Mouse (Mus musculus): Measurements from ENCODE around the gene Chmp4b. TPM values are rescaled to one million over a fixed set of nuclear protein-coding genes. Genes with fewer than 3 reads are reported as not detected.

The Chmp4b gene
- polyA plus RNA-seq, 1 experiment from 2014 or later: 23.2 TPM

- peaks cover 15% of the 10 kb centered on the region for H3K4me1 ChIP-seq (replicated peaks; ENCODE audit: control insufficient read depth, insufficient read depth, low read length)
- no peaks in the 10 kb centered on the region for H3K27me3 ChIP-seq (ENCODE audit: control insufficient read depth, insufficient read depth, low read length)
- H3K4me3 ChIP-seq (replicated peaks; ENCODE audit: low read length): no peak overlapping the region
- no peak overlapping the region for H3K27ac ChIP-seq
- no peaks in the 10 kb centered on the region for H3K9me3 ChIP-seq (ENCODE audit: control insufficient read depth, low read length)
- H3K4me2 ChIP-seq (replicated peaks): no peak overlapping the region
- H3K9ac ChIP-seq: no peak overlapping the region
- WGBS: 93% methylated on average over 5 of the region's 5 CpGs
- H3K36me3 ChIP-seq (replicated peaks; ENCODE audit: control insufficient read depth, insufficient read depth): peaks cover 9% of the 10 kb centered on the region; the same call in 1 of the 2 replicates
- no peak for ATAC-seq (ENCODE audit: low FRiP score)
- DNase-seq (ENCODE audit: low spot score): no peak
Measured at GRCm38 (mm10) chr2:154615674-154616073, 35.8 kb upstream of the Chmp4b start.

DNA sequence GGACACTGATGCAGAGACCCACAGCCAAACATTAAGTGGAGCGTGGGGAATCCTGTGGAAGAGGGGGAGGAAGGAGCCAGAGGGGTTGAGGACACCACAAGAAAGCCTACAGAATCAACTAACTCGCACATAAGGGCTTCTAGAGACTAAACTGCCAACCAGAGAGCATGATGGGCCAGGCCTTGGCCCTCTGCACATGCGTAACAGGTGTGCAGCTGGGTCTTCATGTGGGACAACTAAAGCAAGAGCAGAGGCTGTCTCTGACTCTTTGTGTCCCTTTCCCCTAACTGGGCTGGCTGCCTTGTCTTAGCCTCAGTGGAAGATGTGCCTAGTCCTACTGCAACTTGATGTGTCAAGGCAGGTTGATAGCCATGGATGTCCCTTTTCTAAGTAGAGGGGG, 34.4 kb upstream of the Chmp4b start:
- Histone ChIP-seq H3K4me1 (replicated peaks; ENCODE audit: control insufficient read depth, insufficient read depth, low read length) (peaks cover 15% of the 10 kb centered on the region), H3K9ac (no peak overlapping the region), H3K36me3 (replicated peaks; ENCODE audit: control insufficient read depth, insufficient read depth) (peaks cover 9% of the 10 kb centered on the region), H3K9me3 (ENCODE audit: control insufficient read depth, low read length) (no peaks in the 10 kb centered on the region), H3K27me3 (ENCODE audit: control insufficient read depth, insufficient read depth, low read length) (no peaks in the 10 kb centered on the region), H3K4me3 (replicated peaks; ENCODE audit: low read length) (no peak overlapping the region), H3K4me2 (replicated peaks) (no peak overlapping the region), H3K27ac (no peak overlapping the region)
- no peak for ATAC-seq (ENCODE audit: low FRiP score)
- no peak for DNase-seq (ENCODE audit: low spot score)
- 89% methylated on average over 3 of the region's 3 CpGs for WGBS

GRCm38 (mm10) chr2:154621684-154622083, 29.8 kb upstream of the Chmp4b start:
- Histone ChIP-seq H3K4me3 (replicated peaks; ENCODE audit: low read length) (no peak overlapping the region), H3K9me3 (ENCODE audit: control insufficient read depth, low read length) (0 out of 2 replicates have a peak, but pooled peaks cover 3% of the 10 kb centered on the region), H3K36me3 (replicated peaks; ENCODE audit: control insufficient read depth, insufficient read depth) (peaks cover 53% of the 10 kb centered on the region), H3K27ac (no peak overlapping the region), H3K27me3 (ENCODE audit: control insufficient read depth, insufficient read depth, low read length) (no peaks in the 10 kb centered on the region), H3K9ac (no peak overlapping the region), H3K4me2 (replicated peaks) (no peak overlapping the region), H3K4me1 (replicated peaks; ENCODE audit: control insufficient read depth, insufficient read depth, low read length) (no peaks in the 10 kb centered on the region)
- ATAC-seq (ENCODE audit: low FRiP score) (no peak), DNase-seq (ENCODE audit: low spot score) (no peak)
- 90% methylated on average over 5 of the region's 5 CpGs for WGBS

GRCm38 (mm10) chr2:154624137-154624536, 27.4 kb upstream of the Chmp4b start:
- no peak overlapping the region for H3K4me3 ChIP-seq (replicated peaks; ENCODE audit: low read length)
- H3K4me1 ChIP-seq (replicated peaks; ENCODE audit: control insufficient read depth, insufficient read depth, low read length): no peaks in the 10 kb centered on the region
- no peaks in the 10 kb centered on the region for H3K27me3 ChIP-seq (ENCODE audit: control insufficient read depth, insufficient read depth, low read length)
- 0 out of 2 replicates have a peak, but pooled peaks cover 3% of the 10 kb centered on the region for H3K9me3 ChIP-seq (ENCODE audit: control insufficient read depth, low read length)
- no peak for DNase-seq (ENCODE audit: low spot score)
- no peak overlapping the region for H3K4me2 ChIP-seq (replicated peaks)
- no peak overlapping the region for H3K27ac ChIP-seq
- ATAC-seq (ENCODE audit: low FRiP score): no peak
- H3K9ac ChIP-seq: no peak overlapping the region
- H3K36me3 ChIP-seq (replicated peaks; ENCODE audit: control insufficient read depth, insufficient read depth): peaks cover 64% of the 10 kb centered on the region

DNA sequence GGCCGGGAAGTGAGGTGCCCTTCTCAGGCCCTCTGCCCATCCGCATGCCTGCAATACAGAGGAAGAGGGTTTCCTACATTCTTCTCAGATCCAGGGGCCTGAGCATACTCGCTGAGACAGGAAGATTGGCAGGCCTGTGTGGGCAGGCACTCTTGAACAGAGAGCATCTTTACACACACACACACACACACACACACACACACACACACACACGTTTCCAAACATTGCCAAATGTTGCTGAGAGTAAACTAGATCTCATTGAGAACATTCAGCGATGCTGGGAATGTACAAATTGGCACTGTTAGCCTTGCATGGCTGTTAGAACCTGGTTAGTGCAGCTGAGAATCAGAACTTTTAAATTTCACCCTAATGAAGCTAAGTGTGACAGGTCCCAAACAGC, 21.0 kb upstream of the Chmp4b start:
- WGBS: 89% methylated on average over 5 of the region's 5 CpGs
- no peaks in the 10 kb centered on the region for H3K9me3 ChIP-seq (ENCODE audit: control insufficient read depth, low read length)
- no peak for ATAC-seq (ENCODE audit: low FRiP score)
- H3K9ac ChIP-seq: no peak overlapping the region
- peaks cover 82% of the 10 kb centered on the region for H3K36me3 ChIP-seq (replicated peaks; ENCODE audit: control insufficient read depth, insufficient read depth)
- H3K4me2 ChIP-seq (replicated peaks): no peak overlapping the region
- H3K27ac ChIP-seq: no peak overlapping the region
- no peak for DNase-seq (ENCODE audit: low spot score)
- no peak overlapping the region for H3K4me3 ChIP-seq (replicated peaks; ENCODE audit: low read length)
- no peaks in the 10 kb centered on the region for H3K4me1 ChIP-seq (replicated peaks; ENCODE audit: control insufficient read depth, insufficient read depth, low read length)
- no peaks in the 10 kb centered on the region for H3K27me3 ChIP-seq (ENCODE audit: control insufficient read depth, insufficient read depth, low read length)

DNA sequence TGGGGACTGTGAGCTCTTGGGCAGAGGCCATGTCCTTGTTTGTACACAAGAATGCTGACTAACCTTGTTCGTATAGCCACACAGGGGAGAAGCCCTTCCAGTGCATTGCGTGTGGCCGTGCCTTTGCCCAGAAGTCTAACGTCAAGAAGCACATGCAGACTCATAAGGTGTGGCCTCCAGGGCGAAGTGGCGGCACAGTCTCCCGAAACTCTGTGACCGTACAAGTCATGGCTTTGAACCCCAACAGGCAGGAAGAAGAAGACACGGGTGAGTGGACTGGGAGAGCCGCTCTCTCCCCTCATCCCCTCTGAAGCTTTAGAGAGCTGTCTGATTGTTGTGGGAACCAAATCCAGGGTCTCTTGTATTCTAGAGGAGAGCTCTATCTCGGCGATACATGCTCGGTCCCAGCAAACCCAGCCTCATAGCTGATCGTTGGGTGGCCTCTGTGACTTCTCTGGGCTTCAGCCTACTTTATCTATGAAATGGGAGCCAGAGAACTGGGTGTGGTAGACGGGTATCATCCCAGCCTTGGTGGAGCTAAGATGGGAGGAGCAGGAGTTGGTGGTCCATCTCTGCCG, 19.2 kb upstream of the Chmp4b start:
- Histone ChIP-seq H3K36me3 (replicated peaks; ENCODE audit: control insufficient read depth, insufficient read depth) (peaks cover 78% of the 10 kb centered on the region), H3K27me3 (ENCODE audit: control insufficient read depth, insufficient read depth, low read length) (no peaks in the 10 kb centered on the region), H3K27ac (no peak overlapping the region), H3K4me2 (replicated peaks) (no peak overlapping the region), H3K4me3 (replicated peaks; ENCODE audit: low read length) (no peak overlapping the region), H3K9me3 (ENCODE audit: control insufficient read depth, low read length) (no peaks in the 10 kb centered on the region), H3K4me1 (replicated peaks; ENCODE audit: control insufficient read depth, insufficient read depth, low read length) (no peaks in the 10 kb centered on the region), H3K9ac (no peak overlapping the region)
- 93% methylated on average over 16 of the region's 16 CpGs for WGBS
- ATAC-seq (ENCODE audit: low FRiP score): no peak
- DNase-seq (ENCODE audit: low spot score): no peak

- Histone ChIP-seq H3K4me1 (replicated peaks; ENCODE audit: control insufficient read depth, insufficient read depth, low read length) (no peaks in the 10 kb centered on the region), H3K27me3 (ENCODE audit: control insufficient read depth, insufficient read depth, low read length) (no peaks in the 10 kb centered on the region), H3K27ac (no peak overlapping the region), H3K36me3 (replicated peaks; ENCODE audit: control insufficient read depth, insufficient read depth) (peaks cover 81% of the 10 kb centered on the region), H3K4me2 (replicated peaks) (no peak overlapping the region), H3K9me3 (ENCODE audit: control insufficient read depth, low read length) (peaks cover under 1% of the 10 kb centered on the region; the same call in 1 of the 2 replicates), H3K4me3 (replicated peaks; ENCODE audit: low read length) (no peak overlapping the region), H3K9ac (no peak overlapping the region)
- DNase-seq (ENCODE audit: low spot score) (no peak), ATAC-seq (ENCODE audit: low FRiP score) (no peak)
- WGBS: 82% methylated on average over 5 of the region's 5 CpGs
Measured at GRCm38 (mm10) chr2:154633039-154633742, 18.3 kb upstream of the Chmp4b start.

- Histone ChIP-seq H3K27me3 (ENCODE audit: control insufficient read depth, insufficient read depth, low read length) (no peaks in the 10 kb centered on the region), H3K9ac (no peak overlapping the region), H3K27ac (no peak overlapping the region), H3K9me3 (ENCODE audit: control insufficient read depth, low read length) (peaks cover 5% of the 10 kb centered on the region; the same call in 1 of the 2 replicates), H3K4me2 (replicated peaks) (no peak overlapping the region), H3K4me3 (replicated peaks; ENCODE audit: low read length) (no peak overlapping the region), H3K36me3 (replicated peaks; ENCODE audit: control insufficient read depth, insufficient read depth) (peaks cover 79% of the 10 kb centered on the region), H3K4me1 (replicated peaks; ENCODE audit: control insufficient read depth, insufficient read depth, low read length) (no peaks in the 10 kb centered on the region)
- 96% methylated on average over 9 of the region's 9 CpGs for WGBS
- DNase-seq (ENCODE audit: low spot score): no peak
- no peak for ATAC-seq (ENCODE audit: low FRiP score)
Measured at GRCm38 (mm10) chr2:154633876-154634644, 17.4 kb upstream of the Chmp4b start.

- ATAC-seq (ENCODE audit: low FRiP score): no peak
- Histone ChIP-seq H3K4me2 (replicated peaks) (no peak overlapping the region), H3K36me3 (replicated peaks; ENCODE audit: control insufficient read depth, insufficient read depth) (peaks cover 72% of the 10 kb centered on the region), H3K9me3 (ENCODE audit: control insufficient read depth, low read length) (peaks cover 5% of the 10 kb centered on the region; the same call in 1 of the 2 replicates), H3K4me3 (replicated peaks; ENCODE audit: low read length) (no peak overlapping the region), H3K9ac (no peak overlapping the region), H3K4me1 (replicated peaks; ENCODE audit: control insufficient read depth, insufficient read depth, low read length) (no peaks in the 10 kb centered on the region), H3K27me3 (ENCODE audit: control insufficient read depth, insufficient read depth, low read length) (no peaks in the 10 kb centered on the region), H3K27ac (no peak overlapping the region)
- DNase-seq (ENCODE audit: low spot score): no peak
- WGBS: 98% methylated on average over 2 of the region's 2 CpGs
Measured at GRCm38 (mm10) chr2:154635826-154636225, 15.7 kb upstream of the Chmp4b start.
